Mouse (Mus musculus) MEL (cell line): ENCODE results near the gene Gm20604. TPM values are rescaled to one million over a fixed set of nuclear protein-coding genes. Genes with fewer than 3 reads are reported as not detected.

Experiments
- DNase-seq: peaks from one replicate; pipeline ENCODE4 v3.0.0; 2011; ENCODE audit warnings: low read depth, low spot score
- H3K27ac ChIP-seq: 2 replicates; pipeline ENCODE4 v1.5.1; 2012; ENCODE audit warnings: low read depth, mild to moderate bottlenecking, control low read depth, low read length, moderate library complexity; ENCODE audit not compliant: control insufficient read depth
- H3K27me3 ChIP-seq, 2 experiments: fragments of 150-350 bp in 1 of 2; sonication (generic) in 1 of 2; 2 replicates each; pipeline ENCODE4 v1.6.1; 2012; ENCODE audit warnings: low read length in 2 of 2, mild to moderate bottlenecking in 2 of 2, improper control_type of control experiment in 1 of 2, moderate library complexity in 1 of 2; ENCODE audit not compliant: insufficient read depth in 2 of 2, control insufficient read depth in 1 of 2
- H3K36me3 ChIP-seq, 2 experiments: 2 replicates each; pipeline ENCODE4 v1.6.1; 2012 to 2014; ENCODE audit warnings: low read length in 2 of 2, improper control_type of control experiment in 1 of 2, inconsistent platforms in 1 of 2, mild to moderate bottlenecking in 1 of 2; ENCODE audit not compliant: insufficient read depth in 2 of 2, control insufficient read depth in 1 of 2
- H3K4me1 ChIP-seq, 2 experiments: fragments of 150-350 bp in 1 of 2; sonication (generic) in 1 of 2; 2 replicates each; pipeline ENCODE4 v1.6.1; 2012; ENCODE audit warnings: low read length in 2 of 2, improper control_type of control experiment in 1 of 2, mild to moderate bottlenecking in 1 of 2; ENCODE audit not compliant: insufficient read depth in 2 of 2, control insufficient read depth in 1 of 2
- H3K4me3 ChIP-seq, 2 experiments: fragments of 150-350 bp in 1 of 2; sonication (generic) in 1 of 2; 2 replicates each; pipeline ENCODE4 v1.5.1; 2012; ENCODE audit warnings: low read depth in 2 of 2, low read length in 2 of 2, mild to moderate bottlenecking in 2 of 2, moderate library complexity in 2 of 2, control low read depth in 1 of 2, improper control_type of control experiment in 1 of 2; ENCODE audit not compliant: control insufficient read depth in 1 of 2, insufficient read depth in 1 of 2
- H3K79me2 ChIP-seq: 2 replicates; pipeline ENCODE4 v1.6.1; 2012; ENCODE audit warnings: mild to moderate bottlenecking, low read length, moderate library complexity; ENCODE audit not compliant: control insufficient read depth, poor library complexity, insufficient read depth
- H3K9ac ChIP-seq: 2 replicates; pipeline ENCODE4 v1.6.1; 2012; ENCODE audit warnings: low read depth, mild to moderate bottlenecking, control low read depth, low read length, moderate library complexity; ENCODE audit not compliant: control insufficient read depth, poor library complexity, severe bottlenecking
- H3K9me3 ChIP-seq: fragments of 150-350 bp; sonication (generic); replicated peaks from 2 replicates; pipeline ENCODE4 v1.6.1; 2012; ENCODE audit warnings: mild to moderate bottlenecking, low read length, improper control_type of control experiment, moderate library complexity; ENCODE audit not compliant: insufficient read depth
- CHD1 ChIP-seq: IDR thresholded peaks from 2 replicates; pipeline ENCODE4 v1.6.1; 2012; ENCODE audit warnings: low read depth, mild to moderate bottlenecking, inconsistent platforms, low read length, improper control_type of control experiment
- CHD2 ChIP-seq: IDR thresholded peaks from 2 replicates; pipeline ENCODE4 v1.6.1; 2011; ENCODE audit warnings: low read length, improper control_type of control experiment
- E2F4 ChIP-seq: IDR thresholded peaks from 2 replicates; pipeline ENCODE4 v1.6.1; 2011; ENCODE audit warnings: low read depth, low read length, improper control_type of control experiment, borderline replicate concordance
- ELF1 ChIP-seq: IDR thresholded peaks from 2 replicates; pipeline ENCODE4 v1.6.1; 2014; ENCODE audit warnings: low read depth, mild to moderate bottlenecking, inconsistent platforms, low read length, improper control_type of control experiment, moderate library complexity
- GABPA ChIP-seq: IDR thresholded peaks from 2 replicates; pipeline ENCODE4 v1.6.1; 2012; ENCODE audit warnings: low read depth, mild to moderate bottlenecking, inconsistent platforms, low read length, improper control_type of control experiment, moderate library complexity
- HCFC1 ChIP-seq: IDR thresholded peaks from 2 replicates; pipeline ENCODE4 v1.6.1; 2012; ENCODE audit warnings: low read depth, mild to moderate bottlenecking, inconsistent platforms, low read length, improper control_type of control experiment, moderate library complexity
- KAT2A ChIP-seq: conservative IDR thresholded peaks from 2 replicates; pipeline ENCODE4 v1.6.1; 2012; ENCODE audit warnings: low read depth, low read length, improper control_type of control experiment, inconsistent platforms
- MAX ChIP-seq: IDR thresholded peaks from 2 replicates; pipeline ENCODE4 v1.6.1; 2011; ENCODE audit warnings: low read length, improper control_type of control experiment
- MEF2A ChIP-seq: IDR thresholded peaks from 2 replicates; pipeline ENCODE4 v1.6.1; 2014; ENCODE audit warnings: low read depth, mild to moderate bottlenecking, inconsistent platforms, low read length, improper control_type of control experiment; ENCODE audit not compliant: poor library complexity, insufficient replicate concordance, severe bottlenecking; ENCODE audit errors: extremely low read depth
- RCOR1 ChIP-seq: IDR thresholded peaks from 2 replicates; pipeline ENCODE4 v1.6.1; 2012; ENCODE audit warnings: low read depth, mild to moderate bottlenecking, inconsistent platforms, low read length, improper control_type of control experiment
- SMC3 ChIP-seq: IDR thresholded peaks from 2 replicates; pipeline ENCODE4 v1.6.1; 2011; ENCODE audit warnings: low read depth, low read length, improper control_type of control experiment
- TBP ChIP-seq: IDR thresholded peaks from 2 replicates; pipeline ENCODE4 v1.8.0; 2011; ENCODE audit warnings: low read depth, low read length, improper control_type of control experiment
- TCF12 ChIP-seq: IDR thresholded peaks from 2 replicates; pipeline ENCODE4 v1.6.1; 2014; ENCODE audit warnings: low read depth, mild to moderate bottlenecking, inconsistent platforms, low read length, improper control_type of control experiment, moderate library complexity
- UBTF ChIP-seq: IDR thresholded peaks from 2 replicates; pipeline ENCODE4 v1.6.1; 2012; ENCODE audit warnings: low read depth, mild to moderate bottlenecking, inconsistent platforms, low read length, improper control_type of control experiment, moderate library complexity, borderline replicate concordance; ENCODE audit not compliant: insufficient read depth
- USF1 ChIP-seq: IDR thresholded peaks from 2 replicates; pipeline ENCODE4 v1.6.1; 2014; ENCODE audit warnings: low read depth, mild to moderate bottlenecking, inconsistent platforms, low read length, improper control_type of control experiment, moderate library complexity
- ZKSCAN1 ChIP-seq: IDR thresholded peaks from 2 replicates; pipeline ENCODE4 v1.6.1; 2012; ENCODE audit warnings: low read depth, mild to moderate bottlenecking, inconsistent platforms, low read length, improper control_type of control experiment, moderate library complexity
- ZMIZ1 ChIP-seq: IDR thresholded peaks from 2 replicates; pipeline ENCODE4 v1.6.1; 2012; ENCODE audit warnings: low read depth, mild to moderate bottlenecking, inconsistent platforms, low read length, improper control_type of control experiment, moderate library complexity
- polyA plus RNA-seq, 2 experiments: library from polyadenylated mRNA; stranded (reverse) in 1 of 2; unstranded in 1 of 2; fragments of >175 nt in 1 of 2; fragments of >200 nt in 1 of 2; gene quantifications; 2 replicates each; pipeline versions ENCODE4 v1.2.1 to v1.2.4; 2012; ENCODE audit warnings: low replicate concordance in 2 of 2, low read depth in 1 of 2; ENCODE audit not compliant: insufficient read length in 2 of 2, insufficient read depth in 1 of 2, missing spikeins in 1 of 2
- total RNA-seq: library from RNA; depleted of rRNA; stranded (reverse); fragments of 300-350 nt; gene quantifications from 2 replicates; pipeline ENCODE4 v1.2.3, GENCODE M21; 2012

The Gm20604 gene
- total and polyA plus RNA-seq, 3 experiments = 7.9 to 8.8 TPM; not detected in 1

GRCm38 (mm10) chr12:102799528-102799927, 41.1 kb upstream of the Gm20604 start (continued):
- no peak for TF ChIP-seq CHD1

GRCm38 (mm10) chr12:102787927-102788326, 29.5 kb upstream of the Gm20604 start:
- H3K9ac ChIP-seq = no peak overlapping the region
- no peak overlapping the region for H3K4me3 ChIP-seq
- H3K27ac ChIP-seq = no peak overlapping the region
- no peaks in the 10 kb centered on the region for H3K9me3 ChIP-seq
- DNase-seq = no peak
- TF ChIP-seq HCFC1 (no peak), TCF12 (no peak), UBTF (no peak), MEF2A (no peak), ZKSCAN1 (no peak), USF1 (no peak), KAT2A (no peak), ZMIZ1 (no peak), TBP (no peak), E2F4 (no peak), MAX (no peak), CHD2 (no peak), ELF1 (no peak), GABPA (no peak), SMC3 (no peak)
- no peaks in the 10 kb centered on the region for H3K27me3 ChIP-seq
- no peaks in the 10 kb centered on the region for H3K79me2 ChIP-seq
- no peaks in the 10 kb centered on the region for H3K4me1 ChIP-seq
- peaks cover 0 to 10% of the 10 kb centered on the region in 2 experiments; a peak in 2 of 4 replicates for H3K36me3 ChIP-seq

- no peak overlapping the region for H3K9ac ChIP-seq
- TF ChIP-seq KAT2A = no peak
- no peak for TF ChIP-seq RCOR1
- no peak for TF ChIP-seq GABPA
- no peaks in the 10 kb centered on the region for H3K9me3 ChIP-seq
- H3K27me3 ChIP-seq = no peaks in the 10 kb centered on the region
- no peak for DNase-seq
- no peaks in the 10 kb centered on the region for H3K4me1 ChIP-seq
- H3K27ac ChIP-seq = no peak overlapping the region
- peaks cover 0 to 4% of the 10 kb centered on the region in 2 experiments; a peak in 2 of 4 replicates for H3K36me3 ChIP-seq
- no peaks in the 10 kb centered on the region for H3K79me2 ChIP-seq
- no peak overlapping the region for H3K4me3 ChIP-seq
Measured at GRCm38 (mm10) chr12:102785593-102785985, 27.1 kb upstream of the Gm20604 start.
